Mouse (Mus musculus) heart, adult 10 weeks (tissue): Measurements from ENCODE around the gene A630023A22Rik. TPM values are rescaled to one million over a fixed set of nuclear protein-coding genes. Genes with fewer than 3 reads are reported as not detected.

Source experiments
- polyA plus RNA-seq: library from polyadenylated mRNA; stranded (reverse); fragments of 350-450 nt; fragmentation: Illumina TruSeq; extraction: RNeasy Lipid Tissue Mini Kit (QIAGEN cat#74804); gene quantifications from one replicate; pipeline ENCODE4 v1.2.3, GENCODE M21; 2014; ENCODE audit warnings: low read depth, low replicate concordance

Gene A630023A22Rik
- polyA plus RNA-seq: not detected

DNA sequence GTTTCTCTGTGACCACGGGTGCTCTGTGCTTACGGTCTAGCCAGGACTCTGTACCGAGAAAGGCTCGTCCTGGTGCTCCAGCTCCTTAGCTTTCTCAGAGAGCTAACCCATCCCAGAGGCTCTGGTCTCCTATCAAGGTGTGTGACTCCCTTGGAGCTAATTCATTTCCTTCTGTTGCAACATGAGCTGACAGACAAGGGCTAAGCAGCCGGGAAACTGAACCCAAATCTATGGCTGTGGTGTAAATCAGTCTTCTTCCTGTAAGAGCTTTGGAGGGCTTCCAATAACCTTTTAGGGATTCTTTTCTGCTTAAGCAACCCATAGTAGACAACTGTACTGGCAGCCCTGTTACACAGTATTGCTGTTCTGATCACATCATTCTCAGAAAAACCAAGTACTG lies at the start of gene A630023A22Rik:
TSS of gene A630023A22Rik (minus strand) at position 154 of the 400 bp plus-strand sequence.

GRCm38 (mm10) chr14:34152342-34152741 lies 49.8 kb upstream of the A630023A22Rik start, which contains the start of gene Npy4r:
Gene Npy4r, minus strand, starts transcription at chr14:34152489.

DNA sequence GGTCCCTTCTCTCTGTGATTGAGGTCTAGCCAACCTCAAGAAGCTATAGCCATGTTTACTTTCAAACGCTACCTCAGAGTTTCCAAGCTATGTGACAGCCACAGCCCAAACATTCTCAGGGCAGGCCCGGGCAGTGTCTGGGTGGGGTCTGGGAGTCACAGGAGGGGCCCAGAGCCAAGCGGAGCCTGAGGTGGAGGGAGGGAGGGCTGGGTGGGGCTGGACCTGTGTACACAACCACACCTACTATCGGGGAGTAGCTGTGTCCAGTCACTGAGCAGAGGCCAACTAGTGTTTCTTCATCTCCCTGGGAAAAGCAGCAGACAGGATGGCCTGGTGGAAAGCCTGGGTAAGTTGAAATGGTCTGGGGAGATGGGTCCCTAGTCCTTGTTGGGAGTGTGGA lies 16.8 kb downstream of the A630023A22Rik start, which contains the start of gene Anxa8:
TSS of gene Anxa8 (plus strand) at position 251 of the 400 bp plus-strand sequence.

GRCm38 (mm10) chr14:34052516-34052915 lies 50.0 kb downstream of the A630023A22Rik start, which contains the start of gene Antxrl:
Gene Antxrl, plus strand, starts transcription at chr14:34052707.

GRCm38 (mm10) chr14:34016381-34016780 lies 86.2 kb downstream of the A630023A22Rik start, which contains the start of gene Gm5460:
Gene Gm5460, plus strand, starts transcription at chr14:34016758.

DNA sequence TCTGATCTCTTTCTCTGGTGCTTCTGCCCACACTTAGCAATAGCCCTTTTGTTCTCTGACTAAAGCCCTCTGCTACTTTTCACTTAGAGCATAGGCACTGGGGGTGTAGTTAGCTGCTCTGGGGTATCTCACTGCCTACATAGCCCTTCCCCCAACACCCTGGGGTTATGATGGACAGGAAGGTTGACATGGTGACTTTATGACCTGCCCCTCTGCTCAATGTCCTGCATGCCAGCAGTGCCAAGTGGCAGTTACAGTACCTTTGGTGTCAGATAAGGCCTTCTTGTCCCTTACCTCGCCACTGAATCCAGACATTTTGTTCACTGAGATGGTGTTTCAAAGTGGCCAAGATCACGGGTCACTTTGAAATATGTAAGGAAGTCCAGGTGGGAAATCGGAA lies 87.5 kb downstream of the A630023A22Rik start, which contains the start of gene Gm30083:
TSS of gene Gm30083 (minus strand) at position 120 of the 400 bp plus-strand sequence.

Other genes with a start within 250 kb of the A630023A22Rik start
- gene Gdf10, start 179.2 kb downstream of the A630023A22Rik start, polyA plus RNA-seq: 1.2 TPM
- gene Gdf2, start 161.7 kb downstream of the A630023A22Rik start, polyA plus RNA-seq: 0.47 TPM
- gene Rbp3, start 148.8 kb downstream of the A630023A22Rik start, polyA plus RNA-seq: not detected
- gene Zfp488, start 124.0 kb downstream of the A630023A22Rik start, polyA plus RNA-seq: not detected
- gene Gm30083, start 87.6 kb downstream of the A630023A22Rik start, polyA plus RNA-seq: not detected
- not detected for gene Gm5460, start 86.0 kb downstream of the A630023A22Rik start, polyA plus RNA-seq
- not detected for gene Antxrl, start 50.0 kb downstream of the A630023A22Rik start, polyA plus RNA-seq
- gene Anxa8, start 16.8 kb downstream of the A630023A22Rik start, polyA plus RNA-seq: 1.9 TPM
- 0.39 TPM for gene Npy4r, start 49.7 kb upstream of the A630023A22Rik start, polyA plus RNA-seq
- gene Gprin2, start 98.9 kb upstream of the A630023A22Rik start, polyA plus RNA-seq: 0.05 TPM
- gene Syt15, start 116.8 kb upstream of the A630023A22Rik start, polyA plus RNA-seq: 0.63 TPM
- gene Shld2, start 207.7 kb upstream of the A630023A22Rik start, polyA plus RNA-seq: 7.2 TPM
- gene Glud1, start 208.0 kb upstream of the A630023A22Rik start, polyA plus RNA-seq: 110 TPM